Mouse (Mus musculus) limb, embryonic 11.5 days (tissue): ENCODE data around the gene Htr7. TPM values are rescaled to one million over a fixed set of nuclear protein-coding genes. Genes with fewer than 3 reads are reported as not detected.
A peak's percentile ranks its signal among the peaks of the same experiment; 100 is the strongest.

ENCODE experiments used
- ATAC-seq: fragments of 200-750 bp; cut with Nextera tagmentation; 2 replicates; pipeline ENCODE4 v1.8.0; 2017; ENCODE audit warnings: low read depth; ENCODE audit not compliant: insufficient number of reproducible peaks, low FRiP score, low TSS enrichment
- DNase-seq: peaks from one replicate; pipeline ENCODE4 v3.0.0-alpha.2; 2015; ENCODE audit warnings: low spot score
- H3K27ac ChIP-seq: fragments of 300-500 bp; sonication (generic); replicated peaks from 2 replicates; pipeline ENCODE4 v1.5.1; 2014; ENCODE audit warnings: low read depth, mild to moderate bottlenecking, low read length
- H3K27me3 ChIP-seq: fragments of 300-500 bp; sonication (generic); 2 replicates; pipeline ENCODE4 v1.6.1; 2014; ENCODE audit warnings: mild to moderate bottlenecking, low read length, mixed read lengths; ENCODE audit not compliant: control insufficient read depth, insufficient read depth
- H3K36me3 ChIP-seq: fragments of 300-500 bp; sonication (generic); 2 replicates; pipeline ENCODE4 v1.6.1; 2014; ENCODE audit warnings: mild to moderate bottlenecking, low read length, moderate library complexity, mixed read lengths; ENCODE audit not compliant: control insufficient read depth, insufficient read depth
- H3K4me1 ChIP-seq: fragments of 300-500 bp; sonication (generic); 2 replicates; pipeline ENCODE4 v1.6.1; 2014; ENCODE audit warnings: low read length, mixed read lengths; ENCODE audit not compliant: control insufficient read depth, insufficient read depth
- H3K4me2 ChIP-seq: fragments of 300-500 bp; sonication (generic); 2 replicates; pipeline ENCODE4 v1.6.1; 2014; ENCODE audit warnings: low read depth, mild to moderate bottlenecking, moderate library complexity; ENCODE audit not compliant: severe bottlenecking
- H3K4me3 ChIP-seq: fragments of 300-500 bp; sonication (generic); 2 replicates; pipeline ENCODE4 v1.5.1; 2014; ENCODE audit warnings: low read depth, low read length
- H3K9ac ChIP-seq: fragments of 300-500 bp; sonication (generic); 2 replicates; pipeline ENCODE4 v1.6.1; 2014; ENCODE audit warnings: mild to moderate bottlenecking, low read length
- H3K9me3 ChIP-seq: fragments of 300-500 bp; sonication (generic); 2 replicates; pipeline ENCODE4 v1.6.1; 2016; ENCODE audit warnings: low read length; ENCODE audit not compliant: control insufficient read depth
- WGBS: fragments of 180-500 bp; shearing (Covaris S2); extraction: QIAGEN DNeasy Blood & Tissue Kit; methylation state at CpG from one replicate; pipeline ENCODE4 v1.1.7; 2014; 5-methylcytosine and 5-hydroxymethylcytosine counted together
- polyA plus RNA-seq: library from polyadenylated mRNA; unstranded; fragments of >200 nt; fragmentation: Nextera tagmentation; extraction: Ambion mirVana; gene quantifications from 2 replicates; pipeline ENCODE4 v1.2.1, GENCODE M21; 2014

Htr7 gene
- polyA plus RNA-seq, 1 experiment from 2014 or later: not detected

- DNase-seq: no peak
- H3K27ac ChIP-seq: no peak overlapping the region
- 80% methylated on average over 2 of the region's 2 CpGs for WGBS
- no peaks in the 10 kb centered on the region for H3K4me1 ChIP-seq
- no peaks in the 10 kb centered on the region for H3K36me3 ChIP-seq
- H3K27me3 ChIP-seq: peaks cover 4% of the 10 kb centered on the region
- no peak for ATAC-seq
- no peak overlapping the region for H3K4me3 ChIP-seq
- H3K4me2 ChIP-seq: no peak overlapping the region
- no peak overlapping the region for H3K9ac ChIP-seq
- H3K9me3 ChIP-seq: no peaks in the 10 kb centered on the region
These were observed 5.7 kb upstream of the Htr7 start for GRCm38 (mm10) chr19:36062801-36063529.

- WGBS: 9% methylated on average over 49 of the region's 49 CpGs
- Histone ChIP-seq H3K4me2 (peak overlapping the region; percentile 91), H3K27me3 (peaks cover 24% of the 10 kb centered on the region), H3K36me3 (no peaks in the 10 kb centered on the region), H3K9me3 (no peaks in the 10 kb centered on the region), H3K4me1 (no peaks in the 10 kb centered on the region), H3K4me3 (peak overlapping the region; percentile 42), H3K9ac (no peak overlapping the region), H3K27ac (no peak overlapping the region)
- peak; percentile 47; the same call in 1 of the 2 replicates for ATAC-seq
- DNase-seq: peak; percentile 33
These were observed 645 bp downstream of the Htr7 start for GRCm38 (mm10) chr19:36056502-36057221.

- Histone ChIP-seq H3K9ac (no peak overlapping the region), H3K9me3 (no peaks in the 10 kb centered on the region), H3K27ac (no peak overlapping the region), H3K4me2 (no peak overlapping the region), H3K4me3 (no peak overlapping the region), H3K36me3 (no peaks in the 10 kb centered on the region), H3K4me1 (no peaks in the 10 kb centered on the region), H3K27me3 (no peaks in the 10 kb centered on the region)
- DNase-seq (no peak), ATAC-seq (no peak)
- WGBS: 86% methylated on average over 7 of the region's 7 CpGs
These were observed 11.3 kb downstream of the Htr7 start for GRCm38 (mm10) chr19:36046046-36046445.

- DNase-seq (no peak), ATAC-seq (no peak)
- Histone ChIP-seq H3K4me1 (no peaks in the 10 kb centered on the region), H3K27me3 (no peaks in the 10 kb centered on the region), H3K9ac (no peak overlapping the region), H3K36me3 (no peaks in the 10 kb centered on the region), H3K4me2 (no peak overlapping the region), H3K4me3 (no peak overlapping the region), H3K27ac (no peak overlapping the region), H3K9me3 (no peaks in the 10 kb centered on the region)
- WGBS: 25% methylated on average over 3 of the region's 3 CpGs
These were observed 42.5 kb downstream of the Htr7 start for GRCm38 (mm10) chr19:36014836-36015235.

- H3K9me3 ChIP-seq: no peaks in the 10 kb centered on the region
These were observed 51.0 kb downstream of the Htr7 start for GRCm38 (mm10) chr19:36006277-36006676.

GRCm38 (mm10) chr19:36004961-36005360, 52.3 kb downstream of the Htr7 start:
- no peak overlapping the region for H3K4me2 ChIP-seq
- no peak for ATAC-seq
- no peaks in the 10 kb centered on the region for H3K27me3 ChIP-seq
- no peak overlapping the region for H3K9ac ChIP-seq
- no peak for DNase-seq
- no peaks in the 10 kb centered on the region for H3K36me3 ChIP-seq
- no peak overlapping the region for H3K27ac ChIP-seq
- 49% methylated on average over 2 of the region's 2 CpGs for WGBS
- H3K4me1 ChIP-seq: no peaks in the 10 kb centered on the region
- no peaks in the 10 kb centered on the region for H3K9me3 ChIP-seq
- H3K4me3 ChIP-seq: no peak overlapping the region

More at GRCm38 (mm10) chr19:36006277-36006676, 51.0 kb downstream of the Htr7 start:
- ATAC-seq: no peak
- no peak overlapping the region for H3K9ac ChIP-seq
- H3K36me3 ChIP-seq: no peaks in the 10 kb centered on the region
- no peaks in the 10 kb centered on the region for H3K27me3 ChIP-seq
- no peak overlapping the region for H3K27ac ChIP-seq
- no peak overlapping the region for H3K4me2 ChIP-seq
- 85% methylated on average over 6 of the region's 6 CpGs for WGBS
- DNase-seq: no peak
- no peaks in the 10 kb centered on the region for H3K4me1 ChIP-seq
- no peak overlapping the region for H3K4me3 ChIP-seq

- Histone ChIP-seq H3K36me3 (no peaks in the 10 kb centered on the region), H3K4me3 (no peak overlapping the region), H3K27me3 (no peaks in the 10 kb centered on the region), H3K27ac (0 out of 2 replicates have a peak overlapping the region, but pooled peaks have one; percentile 21), H3K9ac (no peak overlapping the region), H3K9me3 (no peaks in the 10 kb centered on the region), H3K4me1 (no peaks in the 10 kb centered on the region), H3K4me2 (no peak overlapping the region)
- no peak for ATAC-seq
- peak; percentile 23 for DNase-seq
- 56% methylated on average over 17 of the region's 17 CpGs for WGBS
These were observed 54.5 kb downstream of the Htr7 start for GRCm38 (mm10) chr19:36002476-36003445.

GRCm38 (mm10) chr19:36001512-36001911, 55.8 kb downstream of the Htr7 start:
- Histone ChIP-seq H3K9ac (no peak overlapping the region), H3K36me3 (no peaks in the 10 kb centered on the region), H3K27ac (no peak overlapping the region), H3K27me3 (no peaks in the 10 kb centered on the region), H3K4me1 (no peaks in the 10 kb centered on the region), H3K4me2 (no peak overlapping the region), H3K4me3 (no peak overlapping the region), H3K9me3 (no peaks in the 10 kb centered on the region)
- ATAC-seq (no peak), DNase-seq (no peak)
- 45% methylated on average over 1 of the region's 1 CpGs for WGBS
